Mouse (Mus musculus): ENCODE results near the gene Olfr128. TPM values are rescaled to one million over a fixed set of nuclear protein-coding genes. Genes with fewer than 3 reads are reported as not detected.

Olfr128 gene
- total RNA-seq (2023; ENCODE audit: inconsistent age), result not detected in 4 replicates

GRCm38 (mm10) chr17:37920248-37920647 lies at the start of gene Olfr128:
TSS of gene Olfr128 (plus strand) at chr17:37920548.

DNA sequence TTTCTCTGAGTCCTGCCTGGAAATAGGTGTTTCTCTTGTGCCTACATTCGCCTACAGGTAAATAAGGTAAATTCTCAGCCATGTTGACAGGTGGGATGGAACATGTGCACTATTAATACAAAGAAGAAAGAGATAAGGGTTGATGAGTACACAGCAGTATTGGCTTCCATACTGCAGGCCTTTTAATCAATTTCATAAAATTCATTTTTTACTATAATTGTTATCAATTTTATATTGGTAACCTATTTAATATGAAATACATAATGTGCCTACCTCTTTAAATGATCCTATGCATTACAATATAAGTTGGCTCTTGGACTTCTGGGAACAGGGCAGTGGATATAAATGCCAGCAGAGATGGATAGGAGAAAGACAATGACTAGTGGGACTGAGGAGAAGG lies 20.2 kb upstream of the Olfr128 start, which contains the start of gene Olfr127:
TSS of gene Olfr127 (plus strand) at position 301 of the 400 bp plus-strand sequence.

DNA sequence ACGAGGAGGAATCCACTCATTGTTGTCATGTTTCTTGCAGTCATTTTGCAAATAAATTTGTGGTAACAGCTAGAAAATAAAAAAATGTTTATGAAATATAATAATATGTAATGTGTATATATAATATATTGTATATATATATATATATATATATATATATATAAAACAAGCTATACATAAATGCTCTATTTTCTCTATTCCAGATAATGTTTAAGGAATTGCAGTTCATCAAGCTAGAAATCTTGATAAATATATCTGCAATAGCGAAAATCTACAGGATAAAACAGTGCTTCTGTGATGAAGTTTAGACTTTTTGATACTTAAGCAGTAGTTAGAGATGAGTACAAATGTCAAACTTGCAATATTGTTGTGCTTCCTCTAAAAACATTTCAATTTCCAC lies 32.6 kb downstream of the Olfr128 start, which contains the start of gene Olfr761:
TSS of gene Olfr761 (minus strand) at position 101 of the 400 bp plus-strand sequence.

Other genes starting within 250 kb of the Olfr128 start
- gene Olfr119, start 224.0 kb upstream of the Olfr128 start, total RNA-seq (2023; ENCODE audit: inconsistent age), result not detected in 4 replicates
- not detected in 4 replicates for gene Olfr120, start 198.7 kb upstream of the Olfr128 start, total RNA-seq (2023; ENCODE audit: inconsistent age)
- gene Olfr121, start 171.7 kb upstream of the Olfr128 start, total RNA-seq (2023; ENCODE audit: inconsistent age), result not detected in 4 replicates
- gene Olfr122, start 151.9 kb upstream of the Olfr128 start, total RNA-seq (2023; ENCODE audit: inconsistent age), result not detected in 4 replicates
- not detected in 4 replicates for gene Olfr123, start 127.0 kb upstream of the Olfr128 start, total RNA-seq (2023; ENCODE audit: inconsistent age)
- not detected in 4 replicates for gene Olfr124, start 120.7 kb upstream of the Olfr128 start, total RNA-seq (2023; ENCODE audit: inconsistent age)
- not detected in 4 replicates for gene Olfr125, start 87.6 kb upstream of the Olfr128 start, total RNA-seq (2023; ENCODE audit: inconsistent age)
- gene Olfr126, start 73.1 kb upstream of the Olfr128 start, total RNA-seq (2023; ENCODE audit: inconsistent age), result not detected in 4 replicates
- gene Olfr127, start 20.1 kb upstream of the Olfr128 start, total RNA-seq (2023; ENCODE audit: inconsistent age), result not detected in 4 replicates
- gene Olfr761, start 32.5 kb downstream of the Olfr128 start, total RNA-seq (2023; ENCODE audit: inconsistent age), result not detected in 4 replicates
- gene Olfr129, start 139.5 kb downstream of the Olfr128 start, total RNA-seq (2023; ENCODE audit: inconsistent age), result not detected in 4 replicates
- not detected in 4 replicates for gene Olfr130, start 143.4 kb downstream of the Olfr128 start, total RNA-seq (2023; ENCODE audit: inconsistent age)
- not detected in 4 replicates for gene Olfr131, start 168.1 kb downstream of the Olfr128 start, total RNA-seq (2023; ENCODE audit: inconsistent age)
- not detected in 4 replicates for gene Olfr132, start 214.0 kb downstream of the Olfr128 start, total RNA-seq (2023; ENCODE audit: inconsistent age)
- not detected in 4 replicates for gene Olfr133, start 224.7 kb downstream of the Olfr128 start, total RNA-seq (2023; ENCODE audit: inconsistent age)

All from B cell, adult (primary cell).